Mouse (Mus musculus) ES-Bruce4 (cell line): Measurements from ENCODE around the gene Kif1a. TPM values are rescaled to one million over a fixed set of nuclear protein-coding genes. Genes with fewer than 3 reads are reported as not detected.

ENCODE experiments used
- H3K27ac ChIP-seq: 2 replicates; pipeline ENCODE4 v1.5.1; 2012; ENCODE audit warnings: low read length, inconsistent platforms; ENCODE audit not compliant: insufficient read depth
- H3K27me3 ChIP-seq: 2 replicates; pipeline ENCODE4 v1.6.1; 2012; ENCODE audit warnings: mild to moderate bottlenecking, low read length, inconsistent platforms; ENCODE audit not compliant: control insufficient read depth, poor library complexity, insufficient read depth, severe bottlenecking
- H3K36me3 ChIP-seq: 2 replicates; pipeline ENCODE4 v1.6.1; 2012; ENCODE audit warnings: inconsistent platforms, mild to moderate bottlenecking, low read length, moderate library complexity; ENCODE audit not compliant: control insufficient read depth, poor library complexity, insufficient read depth, severe bottlenecking
- H3K4me1 ChIP-seq: one replicate; pipeline ENCODE4 v1.8.1; 2011; ENCODE audit warnings: low read length; ENCODE audit not compliant: control insufficient read depth, insufficient read depth
- H3K4me3 ChIP-seq: 2 replicates; pipeline ENCODE4 v1.5.1; 2011; ENCODE audit warnings: low read depth, mild to moderate bottlenecking, low read length
- H3K9ac ChIP-seq: 2 replicates; pipeline ENCODE4 v1.6.1; 2012; ENCODE audit warnings: low read depth, mild to moderate bottlenecking, inconsistent platforms; ENCODE audit not compliant: poor library complexity, severe bottlenecking
- H3K9me3 ChIP-seq: replicated peaks from 2 replicates; pipeline ENCODE4 v1.6.1; 2012; ENCODE audit warnings: mild to moderate bottlenecking, low read length, inconsistent platforms; ENCODE audit not compliant: control insufficient read depth, poor library complexity, insufficient read depth, severe bottlenecking
- CTCF ChIP-seq: IDR thresholded peaks from one replicate; pipeline ENCODE4 v1.8.1; 2011; ENCODE audit warnings: low read depth, low read length
- EP300 ChIP-seq: IDR thresholded peaks from 2 replicates; pipeline ENCODE4 v1.6.1; 2011; ENCODE audit warnings: low read depth, low read length; ENCODE audit not compliant: insufficient read depth
- POLR2A ChIP-seq: IDR thresholded peaks from one replicate; pipeline ENCODE4 v1.8.1; 2011; ENCODE audit warnings: low read length; ENCODE audit not compliant: insufficient read depth
- polyA plus RNA-seq: library from polyadenylated mRNA; stranded (reverse); fragments of >200 nt; gene quantifications from 2 replicates; pipeline ENCODE4 v1.2.4, GENCODE M21; 2011; ENCODE audit warnings: low read depth; ENCODE audit not compliant: missing spikeins, insufficient read depth, insufficient read length

Kif1a gene
- polyA plus RNA-seq, 1 experiment, result 95.0 TPM

DNA sequence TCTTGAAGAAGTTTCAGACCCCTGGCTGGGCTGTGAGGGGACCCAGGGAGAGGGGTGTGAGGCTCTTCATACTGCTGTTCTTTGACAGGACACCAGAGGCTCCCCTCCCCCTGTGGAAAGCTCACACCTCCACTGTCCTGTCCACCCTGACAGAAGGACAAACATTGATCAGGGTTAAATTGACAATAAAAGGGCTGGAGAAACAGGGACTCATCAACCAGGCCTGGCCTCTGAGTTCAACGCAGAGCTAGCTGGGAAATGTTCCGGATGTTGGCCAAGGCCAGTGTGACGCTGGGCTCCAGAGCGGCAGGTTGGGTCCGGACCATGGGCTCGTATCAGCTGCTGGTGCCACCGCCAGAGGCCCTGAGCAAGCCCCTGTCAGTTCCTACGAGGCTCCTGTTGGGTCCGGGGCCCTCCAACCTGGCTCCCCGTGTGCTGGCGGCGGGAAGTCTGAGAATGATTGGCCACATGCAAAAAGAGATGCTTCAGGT is 33.3 kb upstream of the Kif1a start, which contains the start of gene Agxt:
TSS of gene Agxt (plus strand) at position 205 of the 491 bp plus-strand sequence.
- Histone ChIP-seq H3K4me1 (no peaks in the 10 kb centered on the region), H3K27me3 (no peaks in the 10 kb centered on the region), H3K9me3 (no peaks in the 10 kb centered on the region), H3K9ac (no peak within 1 kb of the TSS), H3K27ac (no peak within 1 kb of the TSS), H3K4me3 (no peak within 1 kb of the TSS), H3K36me3 (no peaks in the 10 kb centered on the region)
- no peak for TF ChIP-seq POLR2A
- TF ChIP-seq EP300, result no peak

DNA sequence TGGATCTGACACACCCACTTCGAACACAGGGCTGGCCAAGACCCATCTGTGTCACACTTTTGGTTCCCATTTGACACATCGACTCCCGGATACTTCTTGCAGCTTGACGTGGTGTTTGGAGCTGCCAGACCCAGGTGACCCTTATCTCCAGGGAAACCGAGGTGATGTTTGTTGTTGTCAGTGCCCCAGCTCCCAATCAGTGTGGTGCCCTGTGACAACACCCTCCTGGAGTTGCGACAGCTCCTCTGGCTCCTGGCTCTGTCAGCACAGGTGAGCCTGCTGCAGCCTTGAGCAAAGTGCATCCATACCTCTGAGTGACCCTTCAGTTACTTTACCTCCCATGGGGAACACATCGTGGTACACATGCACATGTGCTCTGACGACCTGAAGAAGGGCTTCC is 30.9 kb upstream of the Kif1a start:
- Histone ChIP-seq H3K4me1 (no peaks in the 10 kb centered on the region), H3K27ac (no peak overlapping the region), H3K4me3 (no peak overlapping the region), H3K9ac (no peak overlapping the region), H3K9me3 (no peaks in the 10 kb centered on the region), H3K36me3 (no peaks in the 10 kb centered on the region), H3K27me3 (no peaks in the 10 kb centered on the region)
- TF ChIP-seq POLR2A (no peak), CTCF (no peak), EP300 (no peak)

DNA sequence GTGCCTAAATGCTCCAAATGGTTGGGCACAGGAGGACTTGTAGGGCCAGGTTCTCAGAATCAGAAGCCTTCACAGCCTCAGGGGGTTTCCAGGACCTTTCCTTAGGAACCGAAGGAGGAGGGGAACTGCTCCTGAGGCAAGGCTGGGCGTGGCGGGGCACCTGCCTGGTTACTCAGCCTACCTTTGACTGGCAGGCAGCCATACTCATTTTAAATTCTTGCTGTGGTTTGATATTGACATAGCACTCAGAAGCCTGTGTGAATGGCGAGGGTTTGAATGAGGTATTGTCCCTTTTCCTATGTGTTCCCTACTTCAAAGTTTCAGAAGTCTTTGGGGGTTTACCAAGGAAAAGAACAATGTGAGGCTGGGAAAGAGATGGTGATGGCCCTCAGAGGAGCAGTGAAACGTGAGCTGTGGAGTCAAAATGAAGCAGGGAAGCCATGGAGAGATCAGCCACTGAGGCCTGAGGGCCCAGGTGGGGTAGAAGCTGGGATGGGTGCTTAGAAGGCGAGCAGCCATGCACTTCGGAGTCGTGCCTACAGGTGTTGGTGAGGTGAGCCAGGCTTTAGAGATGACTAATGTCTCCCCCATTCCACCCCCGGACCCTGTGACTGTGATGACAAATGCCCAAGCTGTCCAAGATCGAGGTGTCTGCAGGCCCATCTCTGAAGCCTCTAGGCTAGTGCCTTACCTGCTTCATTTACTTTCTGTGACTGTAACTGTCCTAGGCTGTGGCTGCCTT is 28.7 kb upstream of the Kif1a start:
- H3K9me3 ChIP-seq, result no peaks in the 10 kb centered on the region
- H3K27me3 ChIP-seq, result no peaks in the 10 kb centered on the region
- no peak overlapping the region for H3K27ac ChIP-seq
- H3K36me3 ChIP-seq, result no peaks in the 10 kb centered on the region
- H3K4me1 ChIP-seq, result no peaks in the 10 kb centered on the region
- H3K4me3 ChIP-seq, result no peak overlapping the region
- H3K9ac ChIP-seq, result no peak overlapping the region
- TF ChIP-seq EP300, result no peak
- TF ChIP-seq CTCF, result no peak
- no peak for TF ChIP-seq POLR2A

DNA sequence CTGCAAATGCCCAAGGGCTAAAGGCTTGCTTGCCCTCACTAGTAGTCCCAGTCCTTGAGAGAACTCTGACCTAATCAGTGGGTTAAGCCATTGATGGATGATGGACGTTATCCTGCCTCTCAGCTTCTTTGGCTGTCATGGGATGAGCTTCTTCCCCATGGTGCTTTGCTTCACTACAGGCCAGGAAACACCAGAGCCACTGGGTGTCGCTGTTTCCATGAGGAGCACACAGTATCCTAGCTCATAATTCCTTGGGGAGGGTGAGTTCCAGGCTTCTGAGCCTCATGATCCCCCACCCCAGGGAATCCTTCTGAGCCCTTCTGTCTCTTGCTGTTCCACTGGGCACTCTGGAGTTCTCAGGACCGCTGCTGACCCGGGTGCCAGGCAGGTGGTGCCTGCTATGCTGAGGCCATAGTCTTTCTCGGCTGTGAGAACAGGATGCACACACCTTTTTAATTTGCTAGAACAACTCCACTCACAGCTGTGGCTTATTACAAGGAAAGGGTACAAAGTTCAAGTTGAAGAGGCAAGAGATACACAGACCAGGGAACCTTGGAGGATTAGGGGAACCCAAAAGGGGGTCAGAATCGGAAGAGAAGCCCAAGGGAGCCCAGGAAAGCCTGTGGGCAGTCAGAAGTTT is 27.1 kb upstream of the Kif1a start:
- Histone ChIP-seq H3K4me3 (no peak overlapping the region), H3K36me3 (no peaks in the 10 kb centered on the region), H3K9me3 (no peaks in the 10 kb centered on the region), H3K27ac (no peak overlapping the region), H3K9ac (no peak overlapping the region), H3K27me3 (no peaks in the 10 kb centered on the region), H3K4me1 (no peaks in the 10 kb centered on the region)
- TF ChIP-seq EP300 (no peak), POLR2A (no peak), CTCF (peak; percentile 74)

DNA sequence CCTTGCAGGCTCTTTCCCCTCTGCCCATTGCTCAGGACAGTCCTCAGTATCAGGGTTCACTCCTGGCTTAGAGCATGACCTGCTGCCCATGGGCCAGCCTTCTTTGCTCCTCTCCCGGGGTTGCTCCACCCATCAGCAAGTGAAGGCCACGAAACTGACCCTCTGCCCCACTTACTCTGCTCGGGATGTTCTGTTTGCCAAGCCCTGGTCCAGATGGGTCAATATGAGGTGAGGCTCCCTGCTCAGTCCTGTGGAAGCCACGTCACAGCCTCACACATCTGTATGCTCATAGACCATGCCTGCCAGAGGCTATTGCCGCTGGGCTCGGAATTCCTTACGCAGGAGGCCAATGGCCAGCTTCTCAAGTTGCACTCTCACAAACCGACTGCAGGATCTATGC is 26.5 kb upstream of the Kif1a start:
- H3K4me3 ChIP-seq, result no peak overlapping the region
- H3K9ac ChIP-seq, result no peak overlapping the region
- no peaks in the 10 kb centered on the region for H3K9me3 ChIP-seq
- no peaks in the 10 kb centered on the region for H3K4me1 ChIP-seq
- no peak for TF ChIP-seq POLR2A
- no peak for TF ChIP-seq CTCF
- TF ChIP-seq EP300, result no peak
- no peaks in the 10 kb centered on the region for H3K36me3 ChIP-seq
- no peaks in the 10 kb centered on the region for H3K27me3 ChIP-seq
- H3K27ac ChIP-seq, result no peak overlapping the region

DNA sequence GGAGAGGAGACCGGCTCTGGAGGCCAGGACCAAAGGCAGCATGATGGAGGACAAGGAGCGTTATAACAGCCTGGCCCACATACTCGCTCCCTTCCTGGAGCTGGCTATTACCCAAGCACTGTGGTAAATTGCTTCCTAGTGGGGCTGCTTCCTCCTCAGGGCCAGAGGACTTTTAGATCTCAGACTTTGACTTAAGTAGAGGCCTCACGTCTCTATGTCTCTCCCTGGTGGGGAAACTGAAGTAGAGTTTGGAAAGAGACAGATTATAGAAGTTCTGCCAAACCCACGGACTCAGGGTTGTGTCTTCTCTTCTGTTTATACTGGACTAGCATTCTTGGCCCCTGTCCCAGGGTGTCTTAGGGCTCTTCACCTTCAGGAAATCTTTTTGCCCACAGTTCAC is 23.5 kb upstream of the Kif1a start:
- no peaks in the 10 kb centered on the region for H3K36me3 ChIP-seq
- H3K4me1 ChIP-seq, result no peaks in the 10 kb centered on the region
- H3K27ac ChIP-seq, result no peak overlapping the region
- no peak overlapping the region for H3K9ac ChIP-seq
- H3K27me3 ChIP-seq, result no peaks in the 10 kb centered on the region
- TF ChIP-seq EP300 (no peak), CTCF (no peak), POLR2A (no peak)
- H3K9me3 ChIP-seq, result no peaks in the 10 kb centered on the region
- H3K4me3 ChIP-seq, result no peak overlapping the region
